Mouse (Mus musculus) adipocyte (in vitro differentiated cells): ENCODE results near the gene Got1.
A peak's percentile ranks its signal among the peaks of the same experiment; 100 is the strongest.

Experiments used
- DNase-seq: peaks from one replicate; pipeline ENCODE4 v3.0.0-alpha.2; 2016; ENCODE audit warnings: low spot score

Got1 gene

DNA sequence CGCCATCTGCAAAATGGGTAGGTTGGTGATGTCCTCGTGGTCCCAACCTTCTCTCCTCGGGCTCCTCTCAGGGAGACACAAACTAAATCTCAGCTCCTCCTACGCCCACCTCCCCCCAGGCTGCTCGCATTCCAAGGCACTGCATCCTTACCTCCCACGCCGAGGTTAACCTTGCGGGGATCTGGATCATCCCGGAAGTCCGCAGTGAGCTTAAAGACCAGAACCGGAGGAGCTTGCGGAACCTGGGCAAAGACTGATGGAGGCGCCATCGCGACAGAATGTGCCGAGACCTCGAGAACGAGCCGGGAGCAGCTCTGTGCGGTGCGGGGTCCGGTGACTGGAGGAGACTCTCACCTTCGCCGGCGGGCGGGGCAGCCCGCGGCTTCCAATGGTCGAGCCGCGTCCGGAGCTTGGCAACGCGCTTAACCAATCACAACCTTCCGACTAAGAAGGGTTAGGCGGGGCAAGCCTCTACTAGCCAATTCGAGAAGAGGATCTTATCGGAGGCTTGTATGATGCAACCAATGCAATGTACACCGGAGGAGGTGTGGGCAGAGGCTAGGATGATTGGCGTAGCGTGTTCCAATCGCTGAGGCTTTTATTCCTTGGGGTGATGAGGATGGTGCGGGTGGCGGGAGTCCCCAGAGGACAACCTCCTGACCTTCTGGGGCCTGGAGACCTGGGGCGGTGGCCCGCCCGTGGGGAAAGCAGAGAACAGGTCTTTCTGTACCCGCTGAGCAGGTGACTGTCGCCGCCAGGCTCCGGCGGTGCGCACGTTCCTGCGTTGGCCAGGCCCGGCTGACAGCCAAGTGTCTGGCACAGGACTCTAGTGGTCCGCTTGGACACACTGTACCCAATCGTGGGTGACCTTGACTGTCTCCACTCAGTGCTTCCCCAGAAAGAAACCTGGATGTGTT is at the start of gene Got1:
Gene Got1, minus strand, starts transcription at position 419 of the 917 bp plus-strand sequence.
- peak; percentile 98 for DNase-seq

DNA sequence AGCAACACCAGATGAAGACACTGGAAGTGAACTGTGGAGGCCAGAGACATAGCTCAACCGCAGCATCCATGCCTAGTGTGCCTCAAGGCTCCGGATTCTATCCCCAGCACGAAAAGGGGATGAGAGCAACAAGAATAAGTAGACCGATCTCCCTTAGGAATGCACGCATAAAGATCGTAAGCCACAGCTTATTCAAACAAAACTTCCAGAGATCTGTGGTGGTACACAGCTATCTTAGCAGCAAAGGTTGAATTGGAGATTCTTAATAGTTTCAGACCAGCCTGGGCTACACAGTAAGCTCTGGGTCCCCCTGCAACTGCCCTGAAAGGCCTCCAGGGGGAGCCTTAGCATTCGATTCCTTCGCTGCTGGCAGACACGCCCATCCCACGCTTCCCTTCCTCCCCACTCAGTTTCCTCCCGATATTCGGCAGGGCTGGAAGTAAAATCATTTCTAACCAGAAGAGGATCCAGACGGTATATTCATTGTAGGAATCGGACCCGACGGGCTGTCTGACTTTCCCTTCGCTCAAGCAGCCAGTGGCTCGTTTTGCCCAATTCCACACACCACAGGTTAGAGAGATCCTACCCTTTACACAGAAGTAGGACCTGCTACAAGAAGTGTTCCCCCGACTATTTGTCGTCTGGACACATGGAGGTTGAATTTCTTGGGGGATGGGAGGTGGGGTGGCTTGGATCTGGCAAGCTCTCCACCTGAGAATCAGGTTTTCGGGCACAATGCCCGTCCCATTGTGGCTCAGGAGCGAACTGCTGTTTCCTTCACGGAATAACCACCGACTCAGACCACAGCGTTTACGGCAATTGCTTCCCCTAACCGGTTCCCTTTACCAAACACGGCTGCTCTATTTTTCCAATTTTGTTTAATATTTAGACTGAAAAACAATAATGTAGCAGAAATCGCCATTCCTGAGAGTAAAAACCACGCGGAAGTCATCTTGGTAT is 46.7 kb upstream of the Got1 start:
- peak; percentile 81 for DNase-seq

DNA sequence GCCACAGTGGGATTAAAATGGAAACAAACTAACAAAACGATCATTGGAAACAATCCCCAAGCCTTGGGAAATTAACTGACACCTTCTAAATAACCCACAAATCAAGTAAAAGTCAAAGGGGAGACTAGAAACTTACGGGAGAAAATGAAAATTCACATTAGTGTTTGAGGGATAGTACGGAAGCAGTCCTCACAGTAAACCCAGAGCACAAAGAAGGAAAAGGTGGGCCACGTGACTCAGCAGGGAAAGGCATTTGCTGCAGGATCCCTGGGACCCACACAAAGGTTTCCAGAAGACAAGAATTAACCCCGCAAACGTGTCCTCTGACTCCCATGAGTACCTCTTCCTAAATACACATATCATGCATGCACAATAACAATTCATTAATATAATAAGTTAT is 44.7 kb upstream of the Got1 start:
- DNase-seq = no peak

GRCm38 (mm10) chr19:43568298-43568697 is 43.9 kb upstream of the Got1 start:
- no peak for DNase-seq

DNA sequence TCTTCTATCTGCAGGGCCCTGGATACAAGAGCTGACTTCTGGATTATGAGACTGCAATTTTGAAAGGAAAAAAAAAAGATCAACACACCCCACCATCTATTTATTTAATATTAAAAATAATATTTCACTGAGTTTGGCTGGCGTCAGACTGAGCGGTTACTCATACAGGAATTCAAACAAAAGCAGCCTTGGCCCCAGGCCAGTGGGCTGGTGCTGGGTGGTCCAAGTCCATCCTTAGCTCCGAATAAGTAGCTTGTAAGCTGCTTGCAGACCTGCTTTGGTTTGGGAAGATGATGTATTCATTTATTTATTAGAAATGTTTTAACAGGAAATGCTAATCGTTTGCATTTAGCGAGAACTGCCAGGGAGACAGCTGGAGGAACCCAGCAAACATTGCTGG is 38.8 kb upstream of the Got1 start:
- no peak for DNase-seq

DNA sequence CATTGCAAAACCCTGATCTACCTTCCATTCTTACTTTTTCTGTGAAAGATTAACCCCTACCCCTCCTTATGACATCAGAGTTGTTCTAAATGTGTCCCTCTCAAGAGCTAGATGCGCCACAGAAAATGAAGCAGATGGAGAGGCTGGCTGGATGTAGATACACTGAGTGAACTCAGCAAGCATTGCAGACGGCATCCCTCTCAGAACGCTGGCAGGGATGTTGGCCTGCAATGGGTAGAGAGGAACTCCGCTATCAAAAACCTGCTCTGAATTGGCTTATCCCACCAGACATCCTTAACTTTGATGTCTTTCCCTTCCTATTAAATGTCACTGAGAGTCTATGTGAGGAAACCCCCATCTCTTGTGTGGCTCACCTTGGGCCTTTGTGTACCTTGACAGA is 37.4 kb upstream of the Got1 start:
- DNase-seq = no peak

GRCm38 (mm10) chr19:43560244-43560643 is 35.8 kb upstream of the Got1 start:
- no peak for DNase-seq

DNA sequence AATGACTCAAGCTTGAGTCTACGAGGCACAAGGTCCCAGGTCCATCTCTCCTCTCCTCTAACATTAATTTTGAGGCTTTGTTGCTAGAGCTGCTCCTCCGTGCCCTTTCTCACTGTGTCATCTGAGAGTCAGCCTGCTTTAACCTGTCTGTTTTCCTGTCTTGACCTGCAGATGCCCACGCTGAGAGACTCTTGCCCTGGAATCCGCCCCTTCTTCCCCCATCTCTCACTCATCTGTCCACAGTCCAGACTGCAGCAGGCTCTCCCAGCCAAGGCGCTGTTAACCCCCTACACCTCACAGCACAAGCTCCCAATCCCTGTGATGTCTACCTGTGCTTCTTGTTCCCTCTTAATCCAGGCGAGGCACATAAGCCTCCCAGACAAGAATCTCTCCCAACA is 27.1 kb upstream of the Got1 start:
- no peak for DNase-seq

GRCm38 (mm10) chr19:43550706-43551492 is 26.5 kb upstream of the Got1 start:
- no peak for DNase-seq

DNA sequence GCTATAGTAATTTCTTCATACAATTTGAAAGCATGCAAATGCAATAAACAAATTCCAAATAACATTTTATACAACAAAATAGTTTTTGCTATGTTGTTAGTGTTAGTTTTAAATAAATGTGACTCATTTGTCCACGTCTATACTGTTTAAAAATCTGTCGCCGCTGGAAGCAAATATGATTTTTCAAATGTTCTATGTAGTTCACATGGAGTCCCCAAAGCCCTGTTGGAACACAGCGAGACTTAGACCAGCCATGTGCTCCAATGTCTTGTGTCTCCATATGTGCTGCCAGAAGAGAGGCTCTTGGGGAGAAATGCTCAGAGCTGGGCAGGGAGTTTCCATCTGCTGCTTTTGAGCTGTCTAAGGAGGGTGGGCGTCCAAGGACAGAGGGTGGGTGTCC is 23.7 kb upstream of the Got1 start:
- no peak for DNase-seq

GRCm38 (mm10) chr19:43546337-43547117 is 22.1 kb upstream of the Got1 start:
- DNase-seq = no peak

- no peak for DNase-seq
These were observed 11.0 kb upstream of the Got1 start for GRCm38 (mm10) chr19:43535372-43535771.

GRCm38 (mm10) chr19:43530921-43531320 is 6.5 kb upstream of the Got1 start:
- peak; percentile 22 for DNase-seq

- peak; percentile 95 for DNase-seq
These were observed 5.9 kb upstream of the Got1 start for GRCm38 (mm10) chr19:43530197-43530770.

DNA sequence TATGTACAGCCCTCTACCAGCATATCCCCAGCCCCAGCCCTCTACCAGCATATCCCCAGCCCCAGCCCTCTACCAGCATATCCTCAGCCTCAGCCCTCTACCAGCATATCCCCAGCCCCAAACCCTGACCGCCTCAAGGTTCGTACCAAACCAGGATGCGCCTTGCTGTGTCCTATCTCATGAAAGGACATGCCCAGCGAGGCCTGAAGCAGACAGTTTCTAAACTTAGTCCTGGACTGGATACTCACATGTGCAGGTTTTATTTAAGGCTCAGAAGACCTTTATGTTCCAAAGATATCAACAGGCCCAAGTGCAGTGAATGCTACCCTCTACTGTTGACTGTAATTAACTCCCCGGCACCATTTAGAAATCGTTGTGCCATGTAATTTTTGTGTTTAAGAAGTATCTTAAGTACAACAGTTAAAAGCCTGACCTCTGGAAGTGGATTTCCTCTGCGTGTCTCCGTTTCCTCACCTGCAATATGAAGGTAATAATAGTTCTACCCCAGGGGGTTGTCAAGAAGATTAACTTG is 3.7 kb upstream of the Got1 start:
- DNase-seq = no peak

- DNase-seq = no peak
These were observed 2.7 kb upstream of the Got1 start for GRCm38 (mm10) chr19:43527131-43527530.

DNA sequence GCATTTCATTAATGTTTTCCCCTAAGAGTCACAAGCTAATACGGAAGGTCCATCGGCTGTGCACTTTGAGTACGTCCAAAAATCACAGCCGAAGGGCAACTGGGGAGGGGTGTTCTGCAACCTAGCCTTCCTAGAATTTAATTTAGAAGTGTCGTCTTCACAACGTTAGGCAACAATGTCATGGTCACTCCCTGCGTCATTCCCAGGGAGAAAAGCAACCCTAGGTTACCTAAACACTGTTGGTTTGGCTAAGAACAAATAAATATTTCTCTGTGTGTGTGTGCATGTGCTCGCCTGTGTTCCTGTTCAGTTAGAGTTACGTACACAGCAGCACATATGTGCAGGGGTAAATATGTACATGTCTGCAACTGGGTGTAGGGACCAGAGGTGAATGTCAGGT is 1.6 kb upstream of the Got1 start:
- no peak for DNase-seq

DNA sequence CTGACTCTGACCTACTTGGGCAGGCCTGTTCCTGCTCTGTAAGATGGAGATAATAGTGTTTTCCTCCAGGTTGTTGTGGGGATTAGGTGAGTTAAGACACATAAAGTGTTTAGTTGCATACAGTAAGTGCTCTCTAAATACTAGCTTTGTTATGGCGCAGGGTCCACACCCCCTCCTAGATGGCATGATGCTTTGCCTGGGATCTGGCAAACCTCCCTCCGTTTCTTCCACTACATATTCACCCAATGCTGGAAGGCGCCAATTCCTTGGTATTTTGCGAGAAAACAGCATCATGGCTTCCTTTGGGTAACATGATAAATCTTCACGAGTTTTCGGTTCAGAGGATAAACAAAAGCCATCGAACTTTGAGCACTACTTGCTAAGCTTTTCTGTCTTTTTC is 1.2 kb upstream of the Got1 start:
- no peak for DNase-seq

- DNase-seq = peak; percentile 70
These were observed 688 bp upstream of the Got1 start for GRCm38 (mm10) chr19:43525104-43525482.

- DNase-seq = peak; percentile 20
These were observed 854 bp downstream of the Got1 start for GRCm38 (mm10) chr19:43523551-43523950.

DNA sequence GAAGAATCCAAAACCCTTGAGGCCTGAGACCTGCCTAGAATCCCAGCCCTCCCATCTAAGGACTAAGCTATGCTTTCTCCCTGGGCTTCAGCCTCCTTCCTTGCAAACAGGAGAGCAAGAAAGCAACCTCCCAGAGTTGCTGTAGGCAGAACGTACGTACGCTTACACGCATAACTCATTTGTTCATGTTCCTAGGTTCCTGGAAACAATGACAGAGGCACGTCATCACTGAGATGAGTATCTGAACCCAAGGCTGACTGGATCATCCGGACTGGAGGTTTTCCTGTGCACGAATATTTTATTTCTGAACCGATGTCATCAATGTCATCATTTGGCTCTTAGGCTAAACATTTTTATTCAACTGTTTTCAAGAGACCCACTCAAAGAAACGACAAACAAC is 2.4 kb downstream of the Got1 start:
- DNase-seq = no peak
